Mouse (Mus musculus) liver, adult 2 months (tissue): Measurements from ENCODE around the gene Il25. TPM values are rescaled to one million over a fixed set of nuclear protein-coding genes. Genes with fewer than 3 reads are reported as not detected.

Experiments used
- DNase-seq: peaks from one replicate; pipeline ENCODE4 v3.0.0-alpha.2; 2011; ENCODE audit warnings: low read depth, low spot score; ENCODE audit errors: extremely low read depth
- H3K27ac ChIP-seq: fragments of 200-500 bp; replicated peaks from 2 replicates; pipeline ENCODE4 v1.5.1; 2012; ENCODE audit warnings: low read depth, mild to moderate bottlenecking, control low read depth, inconsistent platforms, low read length; ENCODE audit not compliant: insufficient read depth
- H3K27me3 ChIP-seq: fragments of 200-500 bp; 2 replicates; pipeline ENCODE4 v1.6.1; 2012; ENCODE audit warnings: mild to moderate bottlenecking, moderate library complexity, low read length, inconsistent platforms; ENCODE audit not compliant: control insufficient read depth, insufficient read depth
- H3K36me3 ChIP-seq: fragments of 200-500 bp; 2 replicates; pipeline ENCODE4 v1.6.1; 2012; ENCODE audit warnings: low read length, inconsistent platforms; ENCODE audit not compliant: control insufficient read depth, insufficient read depth
- H3K4me1 ChIP-seq: fragments of 200-500 bp; 2 replicates; pipeline ENCODE4 v1.6.1; 2011; ENCODE audit warnings: low read length; ENCODE audit not compliant: control insufficient read depth, insufficient read depth
- H3K4me3 ChIP-seq: fragments of 200-500 bp; 2 replicates; pipeline ENCODE4 v1.5.1; 2011; ENCODE audit warnings: low read depth, mild to moderate bottlenecking, control low read depth, low read length, moderate library complexity; ENCODE audit not compliant: insufficient read depth
- H3K79me2 ChIP-seq: fragments of 200-500 bp; 2 replicates; pipeline ENCODE4 v1.6.1; 2012; ENCODE audit warnings: inconsistent platforms, mild to moderate bottlenecking, low read length, moderate library complexity; ENCODE audit not compliant: control insufficient read depth, insufficient read depth
- H3K9ac ChIP-seq: fragments of 200-500 bp; 2 replicates; pipeline ENCODE4 v1.6.1; 2012; ENCODE audit warnings: low read depth, mild to moderate bottlenecking, control low read depth, inconsistent platforms, low read length
- CTCF ChIP-seq: fragments of 200-500 bp; IDR thresholded peaks from 2 replicates; pipeline ENCODE4 v1.5.1; 2011; ENCODE audit warnings: low read depth, low read length, control low read depth
- POLR2A ChIP-seq: fragments of 200-500 bp; IDR thresholded peaks from 2 replicates; pipeline ENCODE4 v1.6.1; 2011; ENCODE audit warnings: low read length, control low read depth; ENCODE audit not compliant: insufficient read depth; ENCODE audit errors: extremely low read depth
- WGBS: fragments of 180-500 bp; shearing (Covaris S2); methylation state at CpG from one replicate; pipeline ENCODE4 v1.1.7; 2018; 5-methylcytosine and 5-hydroxymethylcytosine counted together
- polyA plus RNA-seq: library from polyadenylated mRNA; depleted of rRNA; stranded (reverse); fragments of >200 nt; gene quantifications from 2 replicates; pipeline ENCODE4 v1.2.3, GENCODE M21; 2012; rRNA removed
- total RNA-seq: library from RNA; depleted of rRNA; stranded (reverse); fragments of >200 nt; gene quantifications from 2 replicates; pipeline ENCODE4 v1.2.3, GENCODE M21; 2014; rRNA removed

Il25 gene
- total RNA-seq (not detected in 2 replicates), polyA plus RNA-seq (not detected in 2 replicates)

- H3K79me2 ChIP-seq, result no peaks in the 10 kb centered on the region
- TF ChIP-seq CTCF, result no peak
- TF ChIP-seq POLR2A, result no peak
- H3K9ac ChIP-seq, result no peak within 1 kb of the TSS
- no peak within 1 kb of the TSS for H3K27ac ChIP-seq
- no peaks in the 10 kb centered on the region for H3K36me3 ChIP-seq
- WGBS, result 65% methylated on average over 6 of the region's 6 CpGs
- DNase-seq, result no peak
- no peaks in the 10 kb centered on the region for H3K4me1 ChIP-seq
- H3K4me3 ChIP-seq, result no peak within 1 kb of the TSS
- H3K27me3 ChIP-seq, result 0 out of 2 replicates have a peak, but pooled peaks cover 2% of the 10 kb centered on the region
Observed at GRCm38 (mm10) chr14:54932645-54933150, at the start of gene Il25. Il25 (plus strand) TSS chr14:54932695.

GRCm38 (mm10) chr14:54883154-54884021, 49.1 kb upstream of the Il25 start, which contains the start of the genes Bcl2l2 and Gm20521:
Bcl2l2 (plus strand) TSS chr14:54883377.
Gm20521 (plus strand) TSS chr14:54883441.
- Histone ChIP-seq H3K79me2 (no peaks in the 10 kb centered on the region; the same call in 1 of the 2 replicates), H3K4me1 (peaks cover 9% of the 10 kb centered on the region; the same call in 1 of the 2 replicates), H3K27ac (peak within 1 kb of the TSS; percentile 75), H3K27me3 (no peaks in the 10 kb centered on the region), H3K9ac (peak within 1 kb of the TSS; percentile 79), H3K36me3 (no peaks in the 10 kb centered on the region), H3K4me3 (peak within 1 kb of the TSS; percentile 82)
- TF ChIP-seq CTCF, result no peak
- peak; percentile 88 for TF ChIP-seq POLR2A
- under 1% methylated on average over 27 of the region's 27 CpGs for WGBS
- peak; percentile 79 for DNase-seq

GRCm38 (mm10) chr14:54884022-54884712, 48.3 kb upstream of the Il25 start:
- Histone ChIP-seq H3K79me2 (no peaks in the 10 kb centered on the region; the same call in 1 of the 2 replicates), H3K4me1 (peaks cover 9% of the 10 kb centered on the region; the same call in 1 of the 2 replicates), H3K27ac (peak overlapping the region; percentile 49; the same call in 1 of the 2 replicates), H3K36me3 (no peaks in the 10 kb centered on the region), H3K9ac (peak overlapping the region; percentile 61), H3K27me3 (no peaks in the 10 kb centered on the region), H3K4me3 (peak overlapping the region; percentile 82)
- 63% methylated on average over 21 of the region's 21 CpGs for WGBS
- TF ChIP-seq POLR2A (no peak), CTCF (no peak)
- no peak for DNase-seq

GRCm38 (mm10) chr14:54885309-54885708, 47.2 kb upstream of the Il25 start:
- no peaks in the 10 kb centered on the region for H3K36me3 ChIP-seq
- H3K4me1 ChIP-seq, result peaks cover 9% of the 10 kb centered on the region; the same call in 1 of the 2 replicates
- no peak overlapping the region for H3K27ac ChIP-seq
- H3K9ac ChIP-seq, result no peak overlapping the region
- H3K79me2 ChIP-seq, result no peaks in the 10 kb centered on the region; the same call in 1 of the 2 replicates
- 96% methylated on average over 11 of the region's 11 CpGs for WGBS
- H3K4me3 ChIP-seq, result no peak overlapping the region
- no peaks in the 10 kb centered on the region for H3K27me3 ChIP-seq
- TF ChIP-seq POLR2A (no peak), CTCF (no peak)
- DNase-seq, result no peak

GRCm38 (mm10) chr14:54892200-54892599, 40.3 kb upstream of the Il25 start, which contains the start of gene Pabpn1:
Pabpn1 (plus strand) TSS chr14:54892500.
- Histone ChIP-seq H3K36me3 (peaks cover 19% of the 10 kb centered on the region), H3K27ac (peak within 1 kb of the TSS; percentile 30; the same call in 1 of the 2 replicates), H3K4me1 (peaks cover 7% of the 10 kb centered on the region), H3K9ac (no peak within 1 kb of the TSS), H3K4me3 (no peak within 1 kb of the TSS; the same call in 1 of the 2 replicates), H3K79me2 (no peaks in the 10 kb centered on the region; the same call in 1 of the 2 replicates), H3K27me3 (no peaks in the 10 kb centered on the region)
- no peak for TF ChIP-seq POLR2A
- TF ChIP-seq CTCF, result no peak
- DNase-seq, result no peak
- 91% methylated on average over 3 of the region's 3 CpGs for WGBS
